Mouse (Mus musculus): Measurements from ENCODE around the gene Strada.
"Not testable (repeated sequence)": the region's sequence is repeated elsewhere in the genome, so short reads cannot be mapped to it uniquely, and the experiment has no call there.

Strada gene

GRCm38 (mm10) chr11:106202123-106202465 lies at the start of gene Strada:
Gene Strada, minus strand, starts transcription at chr11:106202168.
- Histone ChIP-seq H3K4me1 (replicated peaks; ENCODE audit: low read depth, low read length) (no peaks in the 10 kb centered on the region; the same call in 1 of the 2 replicates), H3K4me3 (replicated peaks; ENCODE audit: low read length) (no peak within 1 kb of the TSS), H3K36me3 (ENCODE audit: insufficient read depth, low read length) (peaks cover 91% of the 10 kb centered on the region), H3K27me3 (ENCODE audit: insufficient read depth, low read length) (no peaks in the 10 kb centered on the region), H3K9me3 (ENCODE audit: low read length) (no peaks in the 10 kb centered on the region)
- TF ChIP-seq CTCF (conservative IDR thresholded peaks at IDR 0.05; ENCODE audit: low read length) (no peak), NANOG (IDR thresholded peaks at IDR 0.05; ENCODE audit: borderline replicate concordance, low read length) (no peak), POU5F1 (IDR thresholded peaks at IDR 0.05; ENCODE audit: borderline replicate concordance, low read length) (no peak)

DNA sequence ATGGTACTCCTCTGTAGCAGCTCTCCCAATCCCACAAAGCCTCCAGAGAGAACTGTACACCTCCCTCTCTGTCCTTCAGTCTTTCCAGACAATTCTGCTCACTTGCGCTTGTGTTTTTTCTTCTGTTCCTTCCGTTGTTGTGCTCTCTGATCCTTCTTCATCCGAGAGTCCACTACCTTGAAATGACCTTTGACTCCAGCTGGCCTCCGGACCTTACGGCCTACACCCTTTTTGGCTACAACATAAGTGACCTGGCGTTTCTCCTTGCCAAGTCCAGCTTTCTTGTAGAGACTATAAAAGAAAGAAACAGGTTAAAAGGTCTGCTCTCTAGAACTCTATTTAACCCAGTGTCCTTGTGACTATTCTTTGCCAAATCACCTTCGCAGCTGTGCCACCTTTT lies 47.4 kb upstream of the Strada start:
- no peaks in the 10 kb centered on the region for H3K9me3 ChIP-seq (ENCODE audit: low read length)

DNA sequence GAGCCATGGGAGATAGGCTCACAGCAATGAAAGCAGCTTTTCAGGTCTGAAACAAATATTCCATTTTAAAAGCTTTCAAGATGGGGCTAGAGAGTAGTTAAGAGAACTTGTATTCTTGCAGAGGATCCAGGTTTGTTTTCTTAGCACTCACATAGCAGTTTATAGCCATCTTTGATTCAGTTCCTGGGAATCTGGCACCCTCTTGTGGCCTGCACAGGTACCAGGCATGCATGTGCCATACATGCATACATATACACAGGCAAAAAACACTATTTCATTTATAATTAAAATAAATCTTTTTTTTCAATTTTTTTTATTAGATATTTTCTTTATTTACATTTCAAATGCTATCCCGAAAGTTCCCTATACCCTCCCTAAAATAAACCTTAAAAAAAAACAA lies 44.9 kb upstream of the Strada start:
- no peak overlapping the region for H3K4me3 ChIP-seq (replicated peaks; ENCODE audit: low read length)
- no peaks in the 10 kb centered on the region for H3K9me3 ChIP-seq (ENCODE audit: low read length)
- H3K36me3 ChIP-seq (ENCODE audit: insufficient read depth, low read length), result peaks cover 99% of the 10 kb centered on the region
- no peaks in the 10 kb centered on the region for H3K27me3 ChIP-seq (ENCODE audit: insufficient read depth, low read length)
- peaks cover 18% of the 10 kb centered on the region for H3K4me1 ChIP-seq (replicated peaks; ENCODE audit: low read depth, low read length)
- TF ChIP-seq CTCF (conservative IDR thresholded peaks at IDR 0.05; ENCODE audit: low read length), result peak; percentile 64
- TF ChIP-seq POU5F1 (IDR thresholded peaks at IDR 0.05; ENCODE audit: borderline replicate concordance, low read length), result no peak

More for the DNA sequence above, 47.4 kb upstream of the Strada start:
- H3K4me3 ChIP-seq (replicated peaks; ENCODE audit: low read length), result no peak overlapping the region
- H3K36me3 ChIP-seq (ENCODE audit: insufficient read depth, low read length), result peaks cover 99% of the 10 kb centered on the region
- no peaks in the 10 kb centered on the region for H3K27me3 ChIP-seq (ENCODE audit: insufficient read depth, low read length)
- no peak for TF ChIP-seq POU5F1 (IDR thresholded peaks at IDR 0.05; ENCODE audit: borderline replicate concordance, low read length)
- TF ChIP-seq NANOG (IDR thresholded peaks at IDR 0.05; ENCODE audit: borderline replicate concordance, low read length), result no peak
- TF ChIP-seq CTCF (conservative IDR thresholded peaks at IDR 0.05; ENCODE audit: low read length), result no peak
- H3K4me1 ChIP-seq (replicated peaks; ENCODE audit: low read depth, low read length), result peaks cover 40% of the 10 kb centered on the region

DNA sequence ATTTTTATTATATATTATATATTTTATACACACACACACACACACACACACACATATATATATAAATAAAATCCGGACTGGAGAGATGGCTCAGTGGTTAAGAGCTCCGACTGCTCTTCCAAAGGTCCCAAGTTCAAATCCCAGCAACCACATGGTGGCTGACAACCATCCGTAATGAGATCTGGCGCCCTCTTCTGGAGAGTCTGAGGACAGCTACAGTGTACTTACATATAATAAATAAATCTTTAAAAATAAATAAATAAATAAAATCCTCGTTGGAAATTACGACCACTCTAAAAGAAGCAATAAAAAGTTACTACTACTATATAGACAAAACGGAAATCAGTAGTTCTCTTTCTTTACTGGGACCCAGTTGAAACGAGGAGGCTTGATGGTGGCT lies 32.0 kb upstream of the Strada start:
- H3K27me3 ChIP-seq (ENCODE audit: insufficient read depth, low read length); H3K9me3 ChIP-seq (ENCODE audit: low read length); H3K4me1 ChIP-seq (replicated peaks; ENCODE audit: low read depth, low read length); H3K4me3 ChIP-seq (replicated peaks; ENCODE audit: low read length): not testable (repeated sequence)
- TF ChIP-seq CTCF (conservative IDR thresholded peaks at IDR 0.05; ENCODE audit: low read length), result peak; percentile 38; the same call in 1 of the 2 replicates
- H3K36me3 ChIP-seq (ENCODE audit: insufficient read depth, low read length), result peaks cover 86% of the 10 kb centered on the region

DNA sequence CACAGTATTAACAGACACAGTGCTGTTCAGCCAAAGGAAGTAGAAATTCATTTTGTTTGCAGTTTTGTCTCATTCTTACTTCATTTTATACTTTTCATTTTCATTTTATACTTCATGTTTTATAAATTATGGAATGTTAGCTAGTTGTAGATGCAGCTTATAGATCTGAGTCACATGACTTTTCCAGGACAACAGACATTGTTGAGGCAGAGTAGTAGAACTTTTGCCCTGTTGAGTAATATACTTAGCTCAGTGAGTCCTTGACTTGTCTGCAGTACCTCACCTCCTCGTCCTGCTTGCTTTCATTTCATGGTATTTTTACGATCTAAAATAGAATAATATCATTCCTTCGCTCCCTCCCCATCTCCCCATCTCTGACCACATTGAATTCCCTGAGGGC lies 18.6 kb upstream of the Strada start:
- Histone ChIP-seq H3K4me1 (replicated peaks; ENCODE audit: low read depth, low read length) (peaks cover 23% of the 10 kb centered on the region), H3K36me3 (ENCODE audit: insufficient read depth, low read length) (peaks cover 27% of the 10 kb centered on the region), H3K27me3 (ENCODE audit: insufficient read depth, low read length) (no peaks in the 10 kb centered on the region), H3K4me3 (replicated peaks; ENCODE audit: low read length) (no peak overlapping the region), H3K9me3 (ENCODE audit: low read length) (no peaks in the 10 kb centered on the region)
- TF ChIP-seq CTCF (conservative IDR thresholded peaks at IDR 0.05; ENCODE audit: low read length), result no peak
- no peak for TF ChIP-seq NANOG (IDR thresholded peaks at IDR 0.05; ENCODE audit: borderline replicate concordance, low read length)
- TF ChIP-seq POU5F1 (IDR thresholded peaks at IDR 0.05; ENCODE audit: borderline replicate concordance, low read length), result no peak

DNA sequence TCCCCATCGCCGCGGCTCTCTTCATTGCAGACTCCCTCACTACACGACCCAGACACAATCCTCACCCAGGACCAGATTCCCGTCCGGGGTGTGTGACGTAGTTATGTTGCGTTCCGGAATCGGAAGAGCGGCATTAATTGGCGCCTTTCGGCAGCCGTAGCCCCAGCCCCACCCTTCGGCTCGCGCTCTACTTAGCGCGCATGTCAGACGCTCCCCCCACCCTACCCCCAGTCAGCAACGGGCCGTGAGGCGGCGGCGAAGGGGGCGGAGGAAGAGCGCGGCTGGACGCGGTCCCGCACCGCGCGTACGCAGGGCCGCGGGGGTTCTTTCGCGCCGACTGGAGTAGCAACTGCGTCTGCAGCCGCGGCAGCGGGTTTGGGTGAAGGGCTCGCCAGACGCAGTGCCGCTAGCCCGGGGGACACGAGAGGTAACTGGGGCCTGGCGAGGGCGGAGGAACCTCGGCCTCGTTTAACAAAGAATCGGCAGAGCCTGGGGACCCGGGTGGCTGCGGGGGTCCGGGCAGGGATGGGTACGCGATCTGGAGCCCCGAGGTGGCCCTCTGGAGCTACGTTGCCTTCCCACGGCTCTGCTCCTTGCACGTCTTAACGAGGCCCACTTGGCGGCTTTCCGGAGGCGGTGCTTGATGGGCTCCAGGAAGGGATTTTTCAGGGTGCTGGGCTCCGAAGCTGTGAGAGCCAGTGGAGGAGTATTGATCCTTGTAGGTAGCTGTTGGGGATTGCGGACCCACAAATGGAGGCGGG lies 14.9 kb upstream of the Strada start, which contains the start of gene Ddx42:
TSS of gene Ddx42 (plus strand) at position 197 of the 761 bp plus-strand sequence.
- Histone ChIP-seq H3K4me3 (replicated peaks; ENCODE audit: low read length) (peak within 1 kb of the TSS; percentile 99), H3K9me3 (ENCODE audit: low read length) (no peaks in the 10 kb centered on the region), H3K27me3 (ENCODE audit: insufficient read depth, low read length) (no peaks in the 10 kb centered on the region), H3K4me1 (replicated peaks; ENCODE audit: low read depth, low read length) (peaks cover 33% of the 10 kb centered on the region), H3K36me3 (ENCODE audit: insufficient read depth, low read length) (peaks cover 29% of the 10 kb centered on the region)
- TF ChIP-seq CTCF (conservative IDR thresholded peaks at IDR 0.05; ENCODE audit: low read length), result no peak
- TF ChIP-seq POU5F1 (IDR thresholded peaks at IDR 0.05; ENCODE audit: borderline replicate concordance, low read length), result no peak
- TF ChIP-seq NANOG (IDR thresholded peaks at IDR 0.05; ENCODE audit: borderline replicate concordance, low read length), result no peak

- H3K4me1 ChIP-seq (replicated peaks; ENCODE audit: low read depth, low read length), result peaks cover 33% of the 10 kb centered on the region
- H3K4me3 ChIP-seq (replicated peaks; ENCODE audit: low read length), result peak within 1 kb of the TSS; percentile 99
- H3K36me3 ChIP-seq (ENCODE audit: insufficient read depth, low read length), result peaks cover 37% of the 10 kb centered on the region
- TF ChIP-seq CTCF (conservative IDR thresholded peaks at IDR 0.05; ENCODE audit: low read length) (no peak), NANOG (IDR thresholded peaks at IDR 0.05; ENCODE audit: borderline replicate concordance, low read length) (no peak), POU5F1 (IDR thresholded peaks at IDR 0.05; ENCODE audit: borderline replicate concordance, low read length) (no peak)
- H3K27me3 ChIP-seq (ENCODE audit: insufficient read depth, low read length), result no peaks in the 10 kb centered on the region
- no peaks in the 10 kb centered on the region for H3K9me3 ChIP-seq (ENCODE audit: low read length)
Measured at GRCm38 (mm10) chr11:106215927-106216729, 14.2 kb upstream of the Strada start, which contains the start of gene Ccdc47. Gene Ccdc47, minus strand, starts transcription at chr11:106216344.

GRCm38 (mm10) chr11:106215450-106215859 lies 13.5 kb upstream of the Strada start:
- Histone ChIP-seq H3K36me3 (ENCODE audit: insufficient read depth, low read length) (peaks cover 40% of the 10 kb centered on the region), H3K27me3 (ENCODE audit: insufficient read depth, low read length) (no peaks in the 10 kb centered on the region), H3K4me1 (replicated peaks; ENCODE audit: low read depth, low read length) (peaks cover 30% of the 10 kb centered on the region), H3K9me3 (ENCODE audit: low read length) (no peaks in the 10 kb centered on the region), H3K4me3 (replicated peaks; ENCODE audit: low read length) (peak overlapping the region; percentile 99)
- TF ChIP-seq CTCF (conservative IDR thresholded peaks at IDR 0.05; ENCODE audit: low read length) (no peak), POU5F1 (IDR thresholded peaks at IDR 0.05; ENCODE audit: borderline replicate concordance, low read length) (no peak), NANOG (IDR thresholded peaks at IDR 0.05; ENCODE audit: borderline replicate concordance, low read length) (no peak)

Measured in E14TG2a.4 (cell line).